Mouse (Mus musculus) heart, embryonic 16.5 days (tissue): Measurements from ENCODE around the gene Slc38a10. TPM values are rescaled to one million over a fixed set of nuclear protein-coding genes. Genes with fewer than 3 reads are reported as not detected.

ENCODE experiments used
- ATAC-seq: fragments of 200-750 bp; cut with Nextera tagmentation; replicated peaks from 2 replicates; pipeline ENCODE4 v1.8.0; 2017; ENCODE audit warnings: moderate number of reproducible peaks; ENCODE audit not compliant: insufficient read depth, low FRiP score; ENCODE audit errors: extremely low read depth
- H3K27ac ChIP-seq: fragments of 300-500 bp; sonication (generic); 2 replicates; pipeline ENCODE4 v1.5.1; 2014; ENCODE audit warnings: mild to moderate bottlenecking, low read length, control low read depth, moderate library complexity
- H3K27me3 ChIP-seq: fragments of 300-500 bp; sonication (generic); 2 replicates; pipeline ENCODE4 v1.6.1; 2014; ENCODE audit warnings: low read length, mixed read lengths; ENCODE audit not compliant: control insufficient read depth, insufficient read depth
- H3K36me3 ChIP-seq: fragments of 300-500 bp; sonication (generic); 2 replicates; pipeline ENCODE4 v1.6.1; 2014; ENCODE audit not compliant: control insufficient read depth, insufficient read depth
- H3K4me1 ChIP-seq: fragments of 300-500 bp; sonication (generic); 2 replicates; pipeline ENCODE4 v1.6.1; 2014; ENCODE audit warnings: low read length, mixed read lengths; ENCODE audit not compliant: control insufficient read depth, insufficient read depth
- H3K4me2 ChIP-seq: fragments of 300-500 bp; sonication (generic); 2 replicates; pipeline ENCODE4 v1.6.1; 2014; ENCODE audit warnings: low read depth, mild to moderate bottlenecking, control low read depth, low read length
- H3K4me3 ChIP-seq: fragments of 300-500 bp; sonication (generic); 2 replicates; pipeline ENCODE4 v1.5.1; 2014; ENCODE audit warnings: mild to moderate bottlenecking, control low read depth, low read length
- H3K9ac ChIP-seq: fragments of 300-500 bp; sonication (generic); 2 replicates; pipeline ENCODE4 v1.6.1; 2014; ENCODE audit warnings: low read length, control low read depth
- H3K9me3 ChIP-seq: fragments of 300-500 bp; sonication (generic); replicated peaks from 2 replicates; pipeline ENCODE4 v1.6.1; 2016; ENCODE audit warnings: low read length; ENCODE audit not compliant: control insufficient read depth
- WGBS: fragments of 180-500 bp; shearing (Covaris S2); extraction: QIAGEN DNeasy Blood & Tissue Kit; methylation state at CpG from one replicate; pipeline ENCODE4 v1.1.7; 2014; 5-methylcytosine and 5-hydroxymethylcytosine counted together
- polyA plus RNA-seq: library from polyadenylated mRNA; unstranded; fragments of >200 nt; fragmentation: Nextera tagmentation; extraction: Ambion mirVana; gene quantifications from 2 replicates; pipeline ENCODE4 v1.2.1, GENCODE M21; 2015

Gene Slc38a10
- polyA plus RNA-seq, 1 experiment from 2014 or later: 87.3 TPM

- peaks cover 12% of the 10 kb centered on the region for H3K4me1 ChIP-seq
- no peaks in the 10 kb centered on the region for H3K36me3 ChIP-seq
- no peaks in the 10 kb centered on the region for H3K9me3 ChIP-seq
- 27% methylated on average over 6 of the region's 6 CpGs for WGBS
- ATAC-seq: no peak
- peak overlapping the region; percentile 82 for H3K9ac ChIP-seq
- H3K27me3 ChIP-seq: no peaks in the 10 kb centered on the region
- H3K4me2 ChIP-seq: peak overlapping the region; percentile 92
- H3K27ac ChIP-seq: 0 out of 2 replicates have a peak overlapping the region, but pooled peaks have one; percentile 0
- peak overlapping the region; percentile 78 for H3K4me3 ChIP-seq
These were observed 1.5 kb downstream of the Slc38a10 start for GRCm38 (mm10) chr11:120149510-120150200.

GRCm38 (mm10) chr11:120148201-120148855, 2.8 kb downstream of the Slc38a10 start:
- ATAC-seq: no peak
- 90% methylated on average over 8 of the region's 8 CpGs for WGBS

GRCm38 (mm10) chr11:120143708-120144497, 7.2 kb downstream of the Slc38a10 start:
- Histone ChIP-seq H3K9me3 (no peaks in the 10 kb centered on the region), H3K27ac (peak overlapping the region; percentile 83), H3K4me1 (peaks cover 41% of the 10 kb centered on the region), H3K9ac (0 out of 2 replicates have a peak overlapping the region, but pooled peaks have one; percentile 16), H3K4me2 (no peak overlapping the region), H3K36me3 (no peaks in the 10 kb centered on the region), H3K4me3 (no peak overlapping the region), H3K27me3 (no peaks in the 10 kb centered on the region)
- 55% methylated on average over 13 of the region's 13 CpGs for WGBS
- ATAC-seq: no peak

More at GRCm38 (mm10) chr11:120148201-120148855, 2.8 kb downstream of the Slc38a10 start:
- Histone ChIP-seq H3K9ac (no peak overlapping the region), H3K36me3 (no peaks in the 10 kb centered on the region), H3K4me1 (peaks cover 24% of the 10 kb centered on the region), H3K27me3 (no peaks in the 10 kb centered on the region), H3K27ac (no peak overlapping the region), H3K4me3 (no peak overlapping the region), H3K4me2 (no peak overlapping the region), H3K9me3 (no peaks in the 10 kb centered on the region)

- peaks cover 52% of the 10 kb centered on the region for H3K4me1 ChIP-seq
- WGBS: 29% methylated on average over 3 of the region's 3 CpGs
These were observed 8.5 kb downstream of the Slc38a10 start for GRCm38 (mm10) chr11:120142601-120143051.

GRCm38 (mm10) chr11:120140255-120140654, 10.9 kb downstream of the Slc38a10 start:
- Histone ChIP-seq H3K4me3 (no peak overlapping the region), H3K27me3 (no peaks in the 10 kb centered on the region), H3K9me3 (no peaks in the 10 kb centered on the region), H3K9ac (no peak overlapping the region), H3K4me2 (no peak overlapping the region), H3K36me3 (no peaks in the 10 kb centered on the region), H3K4me1 (peaks cover 75% of the 10 kb centered on the region), H3K27ac (no peak overlapping the region)
- no peak for ATAC-seq
- 70% methylated on average over 6 of the region's 6 CpGs for WGBS

More at GRCm38 (mm10) chr11:120142601-120143051, 8.5 kb downstream of the Slc38a10 start:
- Histone ChIP-seq H3K36me3 (no peaks in the 10 kb centered on the region), H3K27me3 (no peaks in the 10 kb centered on the region), H3K27ac (peak overlapping the region; percentile 83), H3K4me3 (no peak overlapping the region), H3K4me2 (no peak overlapping the region), H3K9ac (peak overlapping the region; percentile 38; the same call in 1 of the 2 replicates), H3K9me3 (no peaks in the 10 kb centered on the region)
- peak; percentile 79 for ATAC-seq

- Histone ChIP-seq H3K4me3 (no peak overlapping the region), H3K36me3 (0 out of 2 replicates have a peak, but pooled peaks cover 4% of the 10 kb centered on the region), H3K27ac (no peak overlapping the region), H3K9me3 (no peaks in the 10 kb centered on the region), H3K9ac (peak overlapping the region; percentile 21; the same call in 1 of the 2 replicates), H3K4me2 (no peak overlapping the region), H3K4me1 (peaks cover 83% of the 10 kb centered on the region), H3K27me3 (no peaks in the 10 kb centered on the region)
- WGBS: 56% methylated on average over 10 of the region's 10 CpGs
- ATAC-seq: no peak
These were observed 11.8 kb downstream of the Slc38a10 start for GRCm38 (mm10) chr11:120139309-120139731.

- Histone ChIP-seq H3K4me1 (peaks cover 70% of the 10 kb centered on the region), H3K9me3 (no peaks in the 10 kb centered on the region), H3K27me3 (no peaks in the 10 kb centered on the region), H3K36me3 (peaks cover 11% of the 10 kb centered on the region; the same call in 1 of the 2 replicates), H3K4me2 (peak overlapping the region; percentile 41; the same call in 1 of the 2 replicates), H3K4me3 (no peak overlapping the region), H3K9ac (peak overlapping the region; percentile 61), H3K27ac (peak overlapping the region; percentile 94)
- ATAC-seq: 0 out of 2 replicates have a peak, but pooled peaks have one; percentile 8
- 35% methylated on average over 5 of the region's 5 CpGs for WGBS
These were observed 13.5 kb downstream of the Slc38a10 start for GRCm38 (mm10) chr11:120137625-120138004.

GRCm38 (mm10) chr11:120136796-120137624, 14.1 kb downstream of the Slc38a10 start:
- 29% methylated on average over 23 of the region's 23 CpGs for WGBS
- ATAC-seq: peak; percentile 70
- Histone ChIP-seq H3K4me2 (peak overlapping the region; percentile 41), H3K9me3 (no peaks in the 10 kb centered on the region), H3K27ac (peak overlapping the region; percentile 94), H3K4me3 (no peak overlapping the region), H3K4me1 (peaks cover 64% of the 10 kb centered on the region), H3K27me3 (no peaks in the 10 kb centered on the region), H3K36me3 (peaks cover 17% of the 10 kb centered on the region; the same call in 1 of the 2 replicates), H3K9ac (peak overlapping the region; percentile 61)
